Mouse (Mus musculus): Measurements from ENCODE around the gene Card11.

GRCm38 (mm10) chr5:141043654-141044447 is 43.5 kb upstream of the Card11 start:
- TF ChIP-seq CTCF (IDR thresholded peaks at IDR 0.05; ENCODE audit: low read depth) (no peak), EP300 (IDR thresholded peaks at IDR 0.05; ENCODE audit: low read depth) (no peak)
